Mouse (Mus musculus): ENCODE data around the gene Prpf8.

GRCm38 (mm10) chr11:75537491-75538183 lies 51.0 kb downstream of the Prpf8 start:
- no peak for TF ChIP-seq CTCF (IDR thresholded peaks at IDR 0.05; ENCODE audit: insufficient read depth, low read length)
- TF ChIP-seq POLR2A (IDR thresholded peaks at IDR 0.05; ENCODE audit: borderline replicate concordance, extremely low read depth, low read depth, low read length): no peak
